Mouse (Mus musculus): ENCODE measurements around the gene Fcgr4.

DNA sequence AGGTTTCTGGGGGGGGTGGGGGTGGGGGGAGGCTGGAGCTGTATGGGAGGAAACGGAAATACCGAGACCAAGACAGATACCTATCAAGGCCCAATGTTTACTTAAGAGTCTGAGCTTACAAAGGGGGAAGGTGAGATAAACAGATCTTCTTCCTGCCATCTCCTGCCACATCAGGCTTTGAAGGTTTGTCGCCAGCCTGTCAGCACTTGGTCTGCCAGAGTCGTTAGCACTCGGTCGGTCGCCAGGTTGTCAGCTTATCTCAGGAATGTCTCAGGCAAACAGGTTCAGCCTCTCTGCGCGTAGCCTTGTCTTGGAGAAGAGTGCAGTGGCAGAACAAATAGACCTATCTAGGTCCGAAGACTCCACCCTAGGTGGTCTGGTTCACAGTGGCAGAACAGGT lies 41.7 kb downstream of the Fcgr4 start:
- no peak for TF ChIP-seq CTCF (IDR thresholded peaks at IDR 0.05; ENCODE audit: extremely low read depth, insufficient read depth, insufficient read length, insufficient replicate concordance)
- no peak for TF ChIP-seq POLR2A (IDR thresholded peaks at IDR 0.05; ENCODE audit: low read depth, low read length)

Measured in spleen, adult 2 months (tissue).